Mouse (Mus musculus) v-Abl transformed pro-B cells (cell line): ENCODE measurements around the gene Parg.

Experiments
- in situ Hi-C, 2 experiments: fragments of 400-800 bp; cut with MboI; formaldehyde crosslinking; loops; one replicate each; pipeline ENCODE4 v1.15.1; 2025; ENCODE audit not compliant: unreplicated experiment in 2 of 2

Parg gene

DNA sequence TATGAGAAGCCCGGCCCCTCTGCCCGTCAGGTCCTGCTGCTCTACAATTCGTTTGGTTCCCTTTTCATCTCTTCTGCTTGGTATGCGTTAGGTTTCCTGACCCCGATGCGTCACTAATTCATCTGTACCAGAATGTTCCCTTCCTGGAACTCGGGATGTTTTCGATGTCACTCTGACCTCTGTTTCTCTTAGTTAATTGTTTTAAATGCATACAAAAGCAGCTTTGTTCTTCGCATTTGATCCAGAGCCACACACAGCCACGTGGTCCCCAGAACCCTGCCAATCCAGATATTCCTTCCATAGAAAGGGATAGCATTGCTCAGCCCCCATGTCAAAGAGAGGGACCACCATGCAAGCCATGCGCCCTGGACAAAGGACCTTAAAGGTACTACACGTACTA, 99.9 kb downstream of the Parg start:
- in situ Hi-C loops, result no loop called here

DNA sequence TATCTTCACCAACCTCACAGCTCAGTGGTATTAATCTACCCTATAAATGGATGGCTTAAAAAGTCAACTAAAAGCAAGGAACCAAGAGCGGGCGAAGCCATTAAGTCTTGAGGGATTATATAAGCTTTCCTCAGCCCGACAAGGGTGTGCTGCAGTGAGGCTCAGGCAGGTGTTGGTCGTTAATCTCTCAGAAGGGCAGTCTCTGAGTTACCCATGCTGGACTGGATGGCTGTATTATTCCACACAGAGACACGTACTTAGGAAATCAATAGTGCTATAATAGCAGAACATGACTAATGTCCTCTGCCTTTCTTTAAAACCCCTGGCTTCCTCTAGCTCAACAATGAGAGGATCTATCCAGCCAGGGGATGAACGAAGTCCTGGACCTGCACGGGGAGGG, 100.7 kb downstream of the Parg start:
- in situ Hi-C loops, result no loop called here

DNA sequence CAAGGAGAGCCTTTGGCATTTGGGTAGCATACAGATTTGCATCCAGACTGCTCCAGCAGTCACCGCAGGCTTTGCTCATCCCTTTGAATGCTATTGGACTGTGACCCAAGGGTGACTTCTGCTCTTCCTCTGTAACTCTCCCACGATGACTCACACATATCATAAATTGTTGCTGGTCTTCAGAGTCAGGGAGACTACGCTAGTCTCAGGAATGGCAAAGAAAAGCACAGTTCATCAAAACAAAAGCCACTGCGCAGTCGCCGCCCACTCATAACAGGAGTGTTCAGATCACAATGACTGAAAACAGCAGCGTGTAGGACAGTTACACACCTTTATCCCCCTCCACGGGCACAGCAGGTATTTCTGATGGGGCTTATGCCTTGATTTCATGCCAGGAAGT, 103.2 kb downstream of the Parg start:
- in situ Hi-C loops, result no loop called here

DNA sequence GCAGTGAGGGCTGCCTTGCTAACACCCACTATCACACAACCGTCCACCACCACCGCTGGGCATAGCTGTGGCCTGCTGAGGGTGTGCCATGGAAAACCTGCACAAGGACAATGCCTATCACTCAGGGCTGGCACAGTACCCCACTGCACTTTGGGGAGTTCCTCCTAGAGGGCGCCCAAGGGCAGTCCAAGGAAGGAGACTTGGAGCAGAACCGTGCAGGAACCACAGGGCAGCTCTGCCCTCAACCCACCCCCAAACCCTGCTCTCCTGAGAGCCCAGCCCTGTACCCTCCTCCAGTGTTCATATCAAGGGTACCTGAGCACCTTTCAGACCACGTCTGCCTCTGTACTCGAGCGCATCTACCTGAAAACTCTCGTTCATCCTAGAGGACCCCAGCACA, 108.1 kb downstream of the Parg start:
- in situ Hi-C loops, result no loop called here

DNA sequence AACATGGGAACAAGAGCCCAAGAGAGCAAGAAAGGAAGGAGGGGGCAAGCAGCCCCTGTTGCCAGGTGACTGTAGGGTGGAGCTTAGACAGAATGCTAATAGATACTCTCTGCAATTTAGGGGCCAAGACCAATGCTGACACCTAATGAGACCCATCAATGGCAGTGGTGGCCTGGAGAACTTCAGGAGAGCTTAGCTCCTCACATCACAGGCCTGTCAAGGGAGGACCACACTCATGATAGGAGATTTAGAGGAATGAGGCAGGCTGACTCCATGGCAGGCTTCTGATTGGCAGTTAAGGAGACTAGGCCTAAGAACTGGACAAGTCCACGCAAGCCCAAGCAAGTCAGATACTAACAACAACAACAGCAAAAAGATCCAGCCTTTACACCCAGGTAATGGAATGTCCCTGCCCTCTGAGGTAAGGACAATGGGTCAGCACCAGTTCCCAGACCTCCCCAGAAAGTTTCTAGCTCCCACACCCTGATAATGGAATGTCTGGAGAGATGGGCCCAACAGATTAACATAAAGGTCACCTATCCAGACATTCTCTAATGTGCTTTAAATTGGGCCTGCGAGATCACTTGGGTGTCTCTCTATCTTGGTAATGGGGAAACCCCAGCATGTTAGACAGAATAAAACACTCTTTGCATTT, 109.8 kb downstream of the Parg start:
- in situ Hi-C loops, result no loop called here

DNA sequence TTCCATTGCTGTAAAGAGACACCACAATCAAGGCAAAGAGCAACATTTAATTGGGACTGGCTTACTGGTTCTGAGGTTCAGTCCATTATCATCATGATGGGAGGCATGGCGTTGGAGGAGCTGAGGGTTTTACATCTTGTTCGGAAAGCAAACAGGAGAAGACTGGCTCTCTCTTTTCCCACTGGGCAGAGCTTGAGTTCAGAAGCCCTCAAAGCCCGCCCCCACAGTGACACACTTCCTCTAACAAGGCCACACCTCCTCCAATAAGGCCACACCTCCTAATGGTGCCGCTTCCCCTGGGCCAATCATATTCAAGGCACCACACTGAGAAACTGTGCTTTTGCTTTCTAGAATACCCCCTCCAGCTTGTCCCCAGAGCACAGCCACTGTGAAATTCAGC, 116.1 kb downstream of the Parg start:
- in situ Hi-C loops, result no loop called here

DNA sequence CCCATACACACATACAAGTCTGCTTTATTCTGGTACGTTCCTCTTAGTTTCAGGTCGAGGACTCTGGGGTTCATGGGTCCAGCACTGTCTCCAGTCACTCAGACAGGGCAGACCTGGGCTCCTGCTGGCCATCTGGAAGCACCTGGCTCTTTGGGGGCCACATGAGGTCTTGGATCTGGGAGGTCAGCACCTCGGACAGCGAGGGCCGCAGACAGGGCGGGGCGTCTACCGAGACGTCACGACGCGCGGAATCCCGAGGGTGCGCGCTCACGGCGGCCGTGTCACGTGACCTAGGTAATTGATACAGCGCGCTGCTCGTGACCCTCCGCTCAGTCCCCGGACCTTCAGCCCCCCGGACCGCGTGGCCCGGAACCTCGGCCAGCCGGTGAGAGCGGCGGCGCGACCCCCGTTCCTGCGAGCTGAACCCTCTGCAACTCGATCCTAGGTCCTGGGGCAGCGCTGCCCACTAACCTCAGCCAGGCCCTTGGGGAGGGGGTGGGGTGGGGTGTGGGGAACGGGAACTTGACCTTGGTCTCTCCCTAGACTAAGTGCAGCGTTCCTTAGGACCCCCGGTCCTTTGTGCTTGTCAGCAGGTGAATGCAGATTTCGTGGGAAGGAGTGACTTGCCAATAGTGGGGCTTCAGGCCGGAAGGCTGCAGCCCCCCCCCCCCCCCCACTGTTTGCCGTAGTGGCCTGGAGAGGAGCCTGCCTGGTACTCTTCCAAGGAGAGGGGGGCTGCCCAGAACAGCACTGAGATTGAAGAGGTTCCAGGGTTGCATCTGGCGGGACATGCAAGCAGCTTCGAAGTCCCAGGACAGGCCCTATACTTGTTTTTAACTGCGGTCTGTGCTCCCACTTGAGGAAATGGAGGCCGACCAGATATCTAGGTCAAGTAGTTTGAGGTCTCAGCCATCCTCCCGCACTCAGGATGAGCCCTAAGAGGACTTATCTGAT, 120.3 kb downstream of the Parg start, which contains the start of gene Ogdhl:
TSS of gene Ogdhl (plus strand) at position 288 of the 954 bp plus-strand sequence.
- in situ Hi-C loops, result no loop called here

DNA sequence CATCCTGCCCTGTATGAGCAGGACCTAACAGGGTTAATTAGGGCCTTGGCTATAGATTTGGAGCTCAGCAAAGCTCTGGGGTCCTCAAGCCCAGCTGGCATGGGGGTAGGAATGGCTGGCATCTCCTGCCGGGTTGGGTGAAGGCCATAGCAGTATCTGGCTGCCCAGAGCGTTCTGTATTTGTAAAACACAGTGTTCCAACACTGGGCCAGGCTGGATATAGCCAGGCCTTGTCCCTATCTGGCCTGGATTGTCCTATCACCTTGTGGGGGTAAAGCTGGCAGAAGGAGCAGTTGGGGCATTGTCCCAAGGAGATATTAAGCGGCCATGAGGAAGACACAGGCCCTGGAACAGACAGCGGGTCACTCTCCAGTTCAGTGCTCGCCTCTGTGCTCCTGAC, 121.5 kb downstream of the Parg start:
- in situ Hi-C loops, result no loop called here

DNA sequence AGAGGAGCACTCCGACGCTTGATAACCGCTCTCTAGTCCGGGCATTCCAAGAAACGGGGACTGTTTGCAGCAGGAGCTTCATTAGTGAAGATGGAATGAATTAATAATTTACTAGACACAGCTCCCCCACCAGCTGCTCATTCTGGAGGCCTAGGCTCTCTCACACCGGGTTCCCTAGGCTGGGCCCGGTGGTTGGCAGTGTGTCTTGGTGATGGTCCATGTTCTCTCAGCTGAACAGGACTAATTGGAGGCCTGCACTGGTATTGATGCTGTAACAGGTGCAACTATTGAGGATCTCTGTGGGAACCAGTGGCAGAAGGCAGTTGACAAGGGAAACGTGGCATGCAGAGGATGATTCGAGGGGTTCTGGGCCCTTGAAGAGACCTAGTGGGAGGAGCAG, 125.6 kb downstream of the Parg start:
- in situ Hi-C loops, result no loop called here

DNA sequence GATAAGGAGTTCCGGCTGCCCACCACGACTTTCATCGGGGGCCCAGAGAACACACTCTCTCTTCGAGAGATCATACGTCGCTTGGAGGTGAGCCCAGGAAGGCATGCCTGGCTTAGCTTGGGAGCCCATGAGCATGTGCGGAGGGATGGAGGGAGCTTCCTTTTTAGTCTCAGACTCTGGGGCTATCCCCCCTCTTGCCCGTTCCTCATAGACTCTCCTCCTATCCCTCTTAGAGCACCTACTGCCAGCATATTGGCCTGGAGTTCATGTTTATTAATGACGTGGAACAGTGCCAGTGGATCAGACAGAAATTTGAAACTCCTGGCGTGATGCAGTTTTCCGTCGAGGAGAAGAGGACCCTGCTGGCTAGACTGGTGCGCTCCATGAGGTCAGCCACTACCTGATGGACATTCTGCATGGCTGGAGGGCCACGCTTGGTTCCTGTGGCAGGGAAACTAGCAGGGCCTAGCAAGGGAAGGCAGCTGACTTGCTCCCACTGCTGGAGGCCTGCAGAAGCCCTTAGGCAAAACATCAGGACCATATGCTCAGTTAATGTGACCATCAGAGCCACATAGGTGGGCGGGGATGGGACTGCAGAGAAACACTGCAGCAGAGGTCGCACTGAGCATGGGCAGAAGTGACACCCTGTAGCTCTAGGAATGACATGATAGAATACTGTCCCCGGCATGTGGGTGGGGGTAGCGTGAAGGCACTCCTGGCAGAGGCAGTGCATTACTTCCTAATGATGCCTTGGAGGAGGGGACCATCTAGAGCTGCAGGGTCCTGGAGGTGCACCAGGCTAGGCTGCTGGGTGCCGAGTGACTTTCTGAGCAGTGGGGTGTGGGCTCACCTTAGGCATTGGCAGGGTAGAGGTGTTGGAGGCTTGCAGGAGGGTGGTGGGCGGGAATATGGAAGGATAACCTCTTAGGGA, 131.0 kb downstream of the Parg start:
- in situ Hi-C loops, result no loop called here

DNA sequence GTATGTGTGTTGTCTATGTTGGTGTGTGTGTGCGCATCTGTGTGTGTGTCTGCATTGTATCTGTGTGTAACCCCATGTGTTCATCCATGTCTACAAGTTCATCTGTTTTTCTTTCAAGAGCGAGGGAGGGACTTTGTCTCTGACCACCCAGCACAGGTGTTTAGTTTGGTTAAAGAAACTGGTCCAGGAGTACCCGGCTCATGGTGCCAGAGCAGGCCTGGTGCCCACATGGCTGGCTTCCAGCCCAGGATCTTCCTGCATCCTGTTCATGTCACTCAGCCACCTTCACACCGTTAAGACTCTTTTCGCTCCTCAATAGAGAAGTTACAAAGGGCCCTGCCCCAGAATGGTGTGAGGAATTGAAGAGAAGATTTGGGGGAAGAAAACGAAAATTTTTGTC, 134.3 kb downstream of the Parg start:
- in situ Hi-C loops, result no loop called here

DNA sequence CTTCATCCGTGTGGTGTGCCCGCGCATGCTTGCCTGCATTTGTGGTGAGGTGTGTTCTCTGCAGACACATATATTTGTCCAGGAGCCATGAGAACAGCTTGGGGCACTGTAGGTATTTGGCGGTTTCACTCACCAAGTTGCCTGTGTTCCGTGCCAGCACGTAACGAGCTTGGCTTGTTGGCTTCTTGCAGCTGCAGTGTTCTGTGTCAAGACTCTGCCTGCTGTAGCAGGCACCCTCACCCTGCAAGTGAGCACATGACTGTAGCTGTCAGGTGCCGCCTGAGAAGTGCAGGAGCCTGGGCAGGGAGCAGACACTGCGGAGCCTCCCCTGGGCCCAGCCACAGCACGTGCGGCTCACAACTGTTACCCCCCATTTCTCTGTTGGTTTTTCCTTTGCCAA, 134.8 kb downstream of the Parg start:
- in situ Hi-C loops, result no loop called here

DNA sequence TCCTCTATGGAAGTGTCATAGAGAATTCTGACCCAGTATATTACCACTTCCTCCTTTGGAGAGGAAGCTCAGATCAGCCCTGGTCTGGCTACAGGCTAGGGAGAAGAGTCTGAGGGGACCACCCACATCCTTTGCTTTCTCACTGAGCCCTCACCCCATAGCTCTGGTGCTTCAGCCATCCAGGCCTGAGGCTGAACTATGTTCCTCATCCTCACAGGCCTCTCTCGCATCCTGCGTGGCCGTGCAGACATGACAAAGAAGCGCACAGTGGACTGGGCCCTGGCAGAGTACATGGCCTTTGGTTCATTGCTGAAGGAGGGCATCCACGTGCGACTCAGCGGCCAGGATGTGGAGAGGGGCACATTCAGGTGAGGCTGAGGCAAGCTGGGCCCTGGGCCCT, 140.1 kb downstream of the Parg start:
- in situ Hi-C loops, result no loop called here

DNA sequence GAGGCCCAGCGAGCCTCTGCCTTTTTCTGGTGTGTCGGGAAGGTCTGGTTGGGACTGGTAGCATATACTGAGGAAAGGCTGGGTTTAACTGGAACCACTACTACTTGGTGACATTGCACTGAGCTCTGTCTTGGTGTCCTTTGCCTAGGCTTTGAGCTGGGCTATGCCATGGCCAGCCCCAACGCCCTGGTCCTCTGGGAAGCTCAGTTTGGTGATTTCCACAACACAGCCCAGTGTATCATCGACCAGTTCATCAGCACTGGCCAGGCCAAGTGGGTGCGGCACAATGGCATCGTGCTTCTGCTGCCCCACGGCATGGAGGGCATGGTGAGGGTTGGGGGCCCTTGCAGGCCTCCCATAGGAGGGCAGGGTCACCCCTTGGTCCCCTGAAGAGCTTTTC, 142.4 kb downstream of the Parg start:
- in situ Hi-C loops, result no loop called here

DNA sequence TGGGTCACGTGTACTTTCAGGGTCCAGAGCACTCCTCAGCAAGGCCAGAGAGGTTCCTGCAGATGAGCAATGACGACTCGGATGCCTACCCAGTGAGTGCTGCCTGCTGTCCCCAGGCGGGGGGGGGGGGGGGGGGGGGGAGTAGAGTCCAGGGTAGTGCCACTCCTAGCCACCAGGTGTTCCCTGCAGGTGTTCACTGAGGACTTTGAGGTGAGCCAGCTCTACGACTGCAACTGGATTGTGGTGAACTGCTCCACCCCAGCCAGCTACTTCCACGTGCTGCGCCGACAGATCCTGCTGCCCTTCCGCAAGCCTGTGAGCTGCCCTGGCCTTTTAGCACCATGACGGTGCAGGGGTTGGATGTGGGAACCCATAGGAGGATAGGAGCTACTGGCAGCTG, 142.9 kb downstream of the Parg start:
- in situ Hi-C loops, result no loop called here
